In the genomic region with DNA sequence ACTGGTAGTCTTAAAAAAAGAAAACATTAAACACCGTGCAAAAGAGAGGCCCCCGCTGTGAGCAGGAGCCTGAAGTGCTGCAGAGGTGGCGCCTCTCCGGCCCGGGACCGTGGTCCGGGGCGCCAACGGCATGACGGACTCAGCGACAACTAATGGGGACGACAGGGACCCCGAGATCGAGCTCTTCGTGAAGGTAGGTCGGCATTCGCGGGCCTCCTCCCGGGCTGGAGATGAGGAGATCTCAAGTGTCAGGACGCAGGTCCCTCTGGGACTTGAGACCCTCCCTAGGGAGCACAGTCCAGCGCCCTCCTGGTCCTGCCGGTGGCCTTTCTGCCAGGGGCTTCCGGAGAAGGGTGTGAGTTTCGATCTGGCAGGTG, we compare ENCODE assay signal across 8 mouse cellular contexts. TPM values are rescaled to one million over a fixed set of nuclear protein-coding genes. Genes with fewer than 3 reads are reported as not detected.
DNase-seq lines count a peak whose midpoint lies in the region; ATAC-seq and TF ChIP-seq lines count a peak whose summit lies in the region.

No protein-coding gene starts in this region.

- no peak for TF ChIP-seq POLR2A in bone marrow macrophage, adult 2 months (IDR thresholded peaks at IDR 0.05; ENCODE audit: borderline replicate concordance, low read depth, low read length)

- WGBS in kidney, postnatal 0 days, result under 1% methylated on average over 24 of the region's 24 CpGs
- WGBS in midbrain, embryonic 12.5 days, result 1% methylated on average over 24 of the region's 24 CpGs

- peak; percentile 53 for DNase-seq in kidney, adult 18-20 months
- no peak for DNase-seq in kidney, adult 8-10 months
- peak; percentile 15 for DNase-seq in kidney, postnatal 0 days (ENCODE audit: low spot score)
- DNase-seq in Muller cell, postnatal 12 days (ENCODE audit: inconsistent ontology term), result no peak

- no peak for TF ChIP-seq CTCF in bone marrow macrophage, adult 2 months (IDR thresholded peaks at IDR 0.05; ENCODE audit: low read depth, low read length)
- no peak for TF ChIP-seq CTCF in kidney, postnatal 0 days (IDR thresholded peaks at IDR 0.05; ENCODE audit: low read depth)

- H3K36me3 ChIP-seq in kidney, postnatal 0 days (ENCODE audit: insufficient read depth, low read length), result no peaks in the 10 kb centered on the region
- H3K36me3 ChIP-seq in midbrain, embryonic 12.5 days, result no peaks in the 10 kb centered on the region

- H3K27me3 ChIP-seq in kidney, postnatal 0 days (ENCODE audit: insufficient read depth, low read length), result no peaks in the 10 kb centered on the region
- peaks cover 33% of the 10 kb centered on the region for H3K27me3 ChIP-seq in midbrain, embryonic 12.5 days

- peak overlapping the region; percentile 60 for H3K9ac ChIP-seq in kidney, postnatal 0 days (ENCODE audit: low read depth, low read length)
- peak overlapping the region; percentile 28; the same call in 1 of the 2 replicates for H3K9ac ChIP-seq in midbrain, embryonic 12.5 days (replicated peaks)

- no peak overlapping the region for H3K27ac ChIP-seq in bone marrow macrophage, adult 2 months (ENCODE audit: insufficient read depth, low read depth, low read length)
- H3K27ac ChIP-seq in kidney, postnatal 0 days, result peak overlapping the region; percentile 36; the same call in 1 of the 2 replicates
- no peak overlapping the region for H3K27ac ChIP-seq in midbrain, embryonic 12.5 days (replicated peaks)

- H3K4me1 ChIP-seq in bone marrow macrophage, adult 2 months (ENCODE audit: control insufficient read depth, insufficient read depth, low read length), result peaks cover 14% of the 10 kb centered on the region
- H3K4me1 ChIP-seq in kidney, postnatal 0 days (replicated peaks; ENCODE audit: insufficient read depth, low read length), result peaks cover 14% of the 10 kb centered on the region
- peaks cover 13% of the 10 kb centered on the region for H3K4me1 ChIP-seq in midbrain, embryonic 12.5 days

- ATAC-seq in granulocyte monocyte progenitor cell, adult 5-6 weeks (replicated peaks; ENCODE audit: poor library complexity, severe bottlenecking), result peak; percentile 49
- no peak for ATAC-seq in kidney, postnatal 0 days (replicated peaks; ENCODE audit: low FRiP score, low read depth)
- ATAC-seq in midbrain, embryonic 12.5 days (ENCODE audit: low FRiP score, low read depth), result peak; percentile 47; the same call in 1 of the 2 replicates
- ATAC-seq in erythroid progenitor cell, adult 5-6 weeks (replicated peaks; ENCODE audit: low FRiP score, poor library complexity, severe bottlenecking), result no peak

- H3K9me3 ChIP-seq in kidney, postnatal 0 days (replicated peaks; ENCODE audit: low read length), result no peaks in the 10 kb centered on the region
- H3K9me3 ChIP-seq in midbrain, embryonic 12.5 days, result no peaks in the 10 kb centered on the region

- H3K4me2 ChIP-seq in kidney, postnatal 0 days (ENCODE audit: low read length), result peak overlapping the region; percentile 84
- H3K4me2 ChIP-seq in midbrain, embryonic 12.5 days (replicated peaks), result peak overlapping the region; percentile 78

- H3K4me3 ChIP-seq in bone marrow macrophage, adult 2 months (ENCODE audit: insufficient read depth, low read length), result peak overlapping the region; percentile 30
- H3K4me3 ChIP-seq in kidney, postnatal 0 days (replicated peaks; ENCODE audit: low read depth, low read length), result peak overlapping the region; percentile 47
- peak overlapping the region; percentile 40 for H3K4me3 ChIP-seq in midbrain, embryonic 12.5 days

RNA-seq across cellular contexts. Expression of a gene that starts 0.4 kb away (rescaled TPM):
- 0.12 and 0.13 TPM in 2 replicates for polyA plus RNA-seq in bone marrow macrophage, adult 2 months (2012; ENCODE audit: insufficient read depth, insufficient read length, missing spikeins)
- total RNA-seq in granulocyte monocyte progenitor cell, adult 5-6 weeks (2014; fragmentation: Nextera tagmentation), result 0.26 TPM in 1 of 2 replicates, not detected in the other
- total RNA-seq in granulocyte monocyte progenitor cell, adult 5-6 weeks (2017), result 0.26 and 0.57 TPM in 2 replicates
- polyA plus RNA-seq in kidney, postnatal 0 days (2015; fragmentation: Nextera tagmentation; extraction: Ambion mirVana), result 9.8 and 10.4 TPM in 2 replicates
- 1.4 and 1.6 TPM in 2 replicates for polyA plus RNA-seq in midbrain, embryonic 12.5 days (2016; fragmentation: Nextera tagmentation; extraction: Ambion mirVana)
- not detected in 2 replicates for total RNA-seq in erythroid progenitor cell, adult 5-6 weeks (2015; ENCODE audit: low replicate concordance)
- total RNA-seq in erythroid progenitor cell, adult 5-6 weeks (2017; ENCODE audit: low replicate concordance), result not detected in 2 replicates

Comparison
In these comparisons a context has a peak if more than half of its experiments do, and no peak if none do; other contexts are left out.
1. DNase-seq: peak in kidney, adult 18-20 months (single experiment) and kidney, postnatal 0 days (single experiment); none in kidney, adult 8-10 months (0 of 2) and Muller cell, postnatal 12 days (single experiment).
2. ATAC-seq: peak in granulocyte monocyte progenitor cell, adult 5-6 weeks (single experiment) and midbrain, embryonic 12.5 days (single experiment); none in kidney, postnatal 0 days (single experiment) and erythroid progenitor cell, adult 5-6 weeks (single experiment).
3. Peak in every context shown above with its lines, with median percentiles within 50 percentile points of each other: H3K4me3 ChIP-seq.